Mouse (Mus musculus): ENCODE results near the gene Itgal.

The Itgal gene

GRCm38 (mm10) chr7:127378310-127378921 lies 82.4 kb downstream of the Itgal start:
- in situ Hi-C loops (cut with MboI, MseI) = no loop called here
